Mouse (Mus musculus): ENCODE measurements around the gene 4930426L09Rik.

Gene 4930426L09Rik

GRCm38 (mm10) chr2:18998054-18998478, at the start of gene 4930426L09Rik, which contains the start of gene Pip4k2a:
4930426L09Rik (plus strand) TSS chr2:18998343.
Pip4k2a (minus strand) TSS chr2:18998126.
- DNase-seq (ENCODE audit: low spot score in 2 of 2): peak; percentile 96

GRCm38 (mm10) chr2:18948741-18949140, 49.4 kb upstream of the 4930426L09Rik start:
- no peak for DNase-seq (ENCODE audit: low spot score in 2 of 2)

- DNase-seq (ENCODE audit: low spot score in 2 of 2): no peak
Measured at GRCm38 (mm10) chr2:18950758-18951157, 47.4 kb upstream of the 4930426L09Rik start.

GRCm38 (mm10) chr2:18952102-18952673, 46.0 kb upstream of the 4930426L09Rik start:
- peak in 1 of 2 experiments; percentile 38 for DNase-seq (ENCODE audit: low spot score in 2 of 2)

GRCm38 (mm10) chr2:18954422-18954821, 43.7 kb upstream of the 4930426L09Rik start:
- DNase-seq (ENCODE audit: low spot score in 2 of 2): no peak

- no peak for DNase-seq (ENCODE audit: low spot score in 2 of 2)
Measured at GRCm38 (mm10) chr2:18955022-18955421, 43.1 kb upstream of the 4930426L09Rik start.

- no peak for DNase-seq (ENCODE audit: low spot score in 2 of 2)
Measured at GRCm38 (mm10) chr2:18955671-18956070, 42.5 kb upstream of the 4930426L09Rik start.

- no peak for DNase-seq (ENCODE audit: low spot score in 2 of 2)
Measured at GRCm38 (mm10) chr2:18956424-18956823, 41.7 kb upstream of the 4930426L09Rik start.

GRCm38 (mm10) chr2:18956945-18957344, 41.2 kb upstream of the 4930426L09Rik start:
- no peak for DNase-seq (ENCODE audit: low spot score in 2 of 2)

- peak; percentile 48 to 54 for DNase-seq (ENCODE audit: low spot score in 2 of 2)
Measured at GRCm38 (mm10) chr2:18957459-18957858, 40.7 kb upstream of the 4930426L09Rik start.

GRCm38 (mm10) chr2:18958044-18958443, 40.1 kb upstream of the 4930426L09Rik start:
- DNase-seq (ENCODE audit: low spot score in 2 of 2): no peak

GRCm38 (mm10) chr2:18958501-18958900, 39.6 kb upstream of the 4930426L09Rik start:
- DNase-seq (ENCODE audit: low spot score in 2 of 2): no peak

GRCm38 (mm10) chr2:18959008-18959407, 39.1 kb upstream of the 4930426L09Rik start:
- DNase-seq (ENCODE audit: low spot score in 2 of 2): no peak

GRCm38 (mm10) chr2:18959558-18959957, 38.6 kb upstream of the 4930426L09Rik start:
- no peak for DNase-seq (ENCODE audit: low spot score in 2 of 2)

- no peak for DNase-seq (ENCODE audit: low spot score in 2 of 2)
Measured at GRCm38 (mm10) chr2:18960376-18960973, 37.7 kb upstream of the 4930426L09Rik start.

- DNase-seq (ENCODE audit: low spot score in 2 of 2): no peak
Measured at GRCm38 (mm10) chr2:18962502-18962901, 35.6 kb upstream of the 4930426L09Rik start.

- peak in 1 of 2 experiments; percentile 42 for DNase-seq (ENCODE audit: low spot score in 2 of 2)
Measured at GRCm38 (mm10) chr2:18963286-18964040, 34.7 kb upstream of the 4930426L09Rik start.

- DNase-seq (ENCODE audit: low spot score in 2 of 2): no peak
Measured at GRCm38 (mm10) chr2:18965108-18965507, 33.0 kb upstream of the 4930426L09Rik start.

GRCm38 (mm10) chr2:18965950-18966349, 32.2 kb upstream of the 4930426L09Rik start:
- no peak for DNase-seq (ENCODE audit: low spot score in 2 of 2)

- no peak for DNase-seq (ENCODE audit: low spot score in 2 of 2)
Measured at GRCm38 (mm10) chr2:18966566-18966965, 31.6 kb upstream of the 4930426L09Rik start.

- peak; percentile 46 for DNase-seq (ENCODE audit: low spot score in 2 of 2)
Measured at GRCm38 (mm10) chr2:18967451-18968063, 30.6 kb upstream of the 4930426L09Rik start.

GRCm38 (mm10) chr2:18969066-18969681, 29.0 kb upstream of the 4930426L09Rik start:
- no peak for DNase-seq (ENCODE audit: low spot score in 2 of 2)
